Mouse (Mus musculus) MEL-GATA-1-ER (cell line): Measurements from ENCODE around the gene Wwtr1.

Experiments used
- DNase-seq: peaks from one replicate; pipeline ENCODE4 v3.0.0-alpha.2; 2012; ENCODE audit warnings: low read depth; ENCODE audit errors: extremely low read depth

Gene Wwtr1

GRCm38 (mm10) chr3:57463302-57463701, 112.4 kb downstream of the Wwtr1 start:
- DNase-seq: no peak

GRCm38 (mm10) chr3:57458652-57459051, 117.1 kb downstream of the Wwtr1 start:
- no peak for DNase-seq

DNA sequence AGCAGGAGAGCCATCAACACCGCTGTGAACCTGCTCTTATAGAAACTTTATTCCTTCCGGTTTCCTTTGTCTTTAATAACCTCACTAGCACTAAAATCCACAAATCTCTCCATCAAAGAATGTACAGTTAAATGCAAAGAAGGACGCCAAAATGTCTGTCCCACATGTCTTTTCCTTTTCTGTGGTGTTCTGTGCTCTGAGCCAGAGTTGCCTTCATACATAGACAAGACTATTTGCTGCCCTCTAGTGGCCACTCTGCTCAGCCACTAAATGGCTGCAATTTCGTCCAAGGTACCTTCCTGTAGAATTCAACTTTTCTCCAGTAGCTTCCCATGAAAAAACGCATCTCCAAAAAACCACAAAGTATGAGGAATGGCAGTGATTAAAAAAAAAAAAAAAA, 127.3 kb downstream of the Wwtr1 start:
- peak; percentile 11 for DNase-seq

- no peak for DNase-seq
Observed at GRCm38 (mm10) chr3:57447889-57448288, 127.8 kb downstream of the Wwtr1 start.

DNA sequence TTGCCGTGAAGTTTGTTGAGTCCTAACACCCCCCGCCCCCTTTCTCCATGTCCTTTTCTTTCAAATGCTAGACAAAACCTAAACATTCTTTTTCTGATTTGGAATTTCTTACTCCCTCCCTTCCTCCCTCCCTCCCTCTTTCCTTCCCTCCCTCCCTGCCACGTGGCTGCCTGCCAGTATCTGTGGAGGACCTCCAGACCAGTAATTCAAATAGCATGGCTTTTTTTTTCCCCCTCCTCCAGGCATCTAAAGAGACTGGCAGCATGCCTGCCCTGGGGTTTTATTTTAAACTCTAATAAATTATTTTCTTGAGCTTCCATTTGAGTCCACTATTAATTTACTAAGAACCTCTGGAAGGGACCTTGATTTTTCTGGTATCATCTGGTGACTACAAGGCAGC, 130.0 kb downstream of the Wwtr1 start:
- DNase-seq: no peak

DNA sequence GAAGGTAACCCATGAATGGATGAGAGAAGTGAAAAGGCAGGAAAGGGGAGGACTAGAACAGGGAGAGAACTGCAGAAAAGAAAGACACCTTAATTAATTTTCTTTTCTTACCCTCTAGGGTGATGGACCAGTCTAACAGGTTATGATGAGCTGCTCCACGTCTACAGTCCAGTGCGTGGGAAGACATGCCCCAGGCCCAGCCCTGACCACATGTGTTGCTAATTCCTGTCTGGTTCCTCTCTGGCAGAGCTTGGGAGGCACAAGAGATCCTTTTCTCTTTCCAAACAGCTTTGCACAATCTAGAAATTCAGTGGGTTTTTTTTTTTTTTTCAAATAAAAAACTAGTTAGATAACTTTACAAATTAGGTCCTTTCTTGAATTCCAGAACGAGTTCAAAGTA, 134.8 kb downstream of the Wwtr1 start:
- DNase-seq: no peak

- no peak for DNase-seq
Observed at GRCm38 (mm10) chr3:57435364-57435763, 140.3 kb downstream of the Wwtr1 start.

DNA sequence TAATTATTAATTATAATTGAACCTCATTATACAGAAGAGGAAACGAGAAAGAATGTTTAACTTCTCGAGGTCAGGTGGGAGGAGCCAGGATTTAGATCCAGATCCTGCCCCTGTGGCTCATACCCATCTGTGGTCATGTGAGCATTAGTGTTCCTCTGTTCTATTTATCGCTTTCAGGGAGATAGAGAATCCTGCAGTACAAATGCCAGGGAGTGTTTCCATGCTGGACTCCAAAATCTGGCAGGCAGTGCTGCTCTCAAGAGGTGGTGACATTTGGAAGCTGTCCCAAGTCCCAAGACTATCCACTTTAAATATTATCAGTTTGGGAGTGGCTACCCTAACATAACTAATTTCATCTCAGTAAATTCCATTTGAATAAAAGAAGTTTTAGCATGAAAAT, 144.0 kb downstream of the Wwtr1 start:
- no peak for DNase-seq

- DNase-seq: no peak
Observed at GRCm38 (mm10) chr3:57429486-57429885, 146.2 kb downstream of the Wwtr1 start.

- no peak for DNase-seq
Observed at GRCm38 (mm10) chr3:57428682-57429464, 146.8 kb downstream of the Wwtr1 start.

DNA sequence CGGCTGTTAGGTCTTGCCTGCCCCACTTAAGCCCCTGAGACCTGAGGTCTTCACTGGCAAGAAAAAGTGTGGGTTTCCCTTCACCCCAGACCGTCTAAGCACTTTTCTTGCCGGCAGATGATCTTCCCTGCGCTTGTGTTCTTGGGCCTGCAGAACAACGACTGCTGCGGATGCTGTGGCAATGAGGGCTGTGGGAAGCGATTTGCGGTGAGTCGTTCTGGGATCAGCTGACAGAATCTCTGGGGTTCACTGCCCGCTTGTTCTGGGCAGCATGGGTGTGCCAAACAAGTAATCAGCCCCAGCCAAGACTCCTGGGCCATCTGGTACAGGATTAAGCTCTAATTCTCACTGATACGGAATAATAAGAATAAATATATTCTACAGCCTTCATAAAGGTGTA, 149.4 kb downstream of the Wwtr1 start:
- DNase-seq: no peak

DNA sequence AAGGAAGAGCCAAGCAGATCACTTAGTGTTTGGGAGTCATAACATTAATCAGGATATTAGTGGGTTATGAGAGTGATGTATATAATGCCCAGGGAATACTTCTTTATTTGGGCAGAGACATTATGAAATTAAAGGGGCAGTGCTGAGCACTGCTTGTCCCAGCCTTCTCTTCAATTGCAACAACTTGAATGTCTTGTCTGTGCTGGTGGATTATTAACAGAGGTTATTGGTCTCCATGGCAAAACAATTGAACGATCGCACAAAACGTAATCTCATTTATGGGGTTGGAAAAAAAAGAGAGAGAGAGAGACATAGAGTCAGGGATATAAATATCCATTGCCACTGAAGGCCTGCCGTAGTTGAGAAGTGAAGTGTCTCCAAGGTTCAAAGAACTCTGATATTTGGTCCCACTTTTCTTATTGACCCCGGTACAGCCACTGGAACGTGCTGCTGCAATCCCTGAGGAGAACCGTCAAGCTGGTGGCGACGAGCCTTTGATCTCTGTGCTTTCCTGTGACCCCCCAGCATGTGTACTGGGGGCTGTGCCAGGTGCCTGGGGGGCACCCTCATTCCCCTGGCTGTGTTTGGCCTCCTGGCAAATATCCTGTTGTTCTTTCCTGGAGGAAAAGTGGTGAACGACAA, 150.5 kb downstream of the Wwtr1 start, which contains the start of gene Tm4sf4:
Gene Tm4sf4, plus strand, starts transcription at position 226 of the 642 bp plus-strand sequence.
- no peak for DNase-seq

GRCm38 (mm10) chr3:57420660-57421059, 155.1 kb downstream of the Wwtr1 start:
- DNase-seq: no peak

DNA sequence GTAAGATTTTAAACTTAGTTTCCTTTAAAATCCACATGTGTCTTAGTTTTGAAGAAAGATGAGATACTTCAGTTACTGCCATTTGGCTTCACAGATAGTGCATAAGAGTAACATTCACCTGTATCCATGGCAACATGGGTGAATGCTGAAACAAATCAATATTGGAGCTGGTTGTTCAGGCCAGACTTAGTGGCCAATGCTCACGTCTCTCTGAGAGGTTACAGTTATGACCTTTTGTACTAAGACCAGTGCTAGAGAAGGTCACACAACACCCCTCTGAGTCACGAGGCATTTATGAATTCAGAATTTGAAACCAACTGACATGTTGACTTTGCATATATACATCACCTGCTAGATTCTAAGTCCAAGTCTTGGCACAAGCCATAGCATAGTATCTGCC, 155.5 kb downstream of the Wwtr1 start:
- DNase-seq: no peak

DNA sequence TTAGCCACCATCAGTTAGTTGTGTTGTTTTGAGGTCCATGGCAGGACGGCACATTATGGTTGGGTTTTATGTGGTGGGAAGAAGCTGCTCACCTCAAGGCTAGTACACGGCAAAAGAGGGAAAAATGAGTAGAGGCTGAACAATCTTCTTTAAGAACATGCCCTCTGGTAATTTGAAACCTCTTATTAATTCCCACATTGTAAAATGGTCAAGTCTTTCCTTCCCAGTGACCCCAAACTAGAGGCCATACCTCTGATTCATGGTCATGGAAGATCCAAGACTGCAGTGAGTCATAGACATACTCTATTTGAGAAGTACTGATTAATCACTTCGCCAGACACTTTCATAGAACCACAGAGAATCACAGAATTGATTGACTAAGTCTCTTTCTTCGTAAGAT, 164.2 kb downstream of the Wwtr1 start:
- DNase-seq: no peak
